Mouse (Mus musculus): ENCODE results near the gene Gm12394. TPM values are rescaled to one million over a fixed set of nuclear protein-coding genes. Genes with fewer than 3 reads are reported as not detected.
"Not testable (repeated sequence)": the region's sequence is repeated elsewhere in the genome, so short reads cannot be mapped to it uniquely, and the experiment has no call there.

Gene Gm12394
- total RNA-seq (2014; rRNA removed) (0.09 and 0.16 TPM in 2 replicates), polyA plus RNA-seq (2015; fragmentation: Nextera tagmentation; extraction: Ambion mirVana) (0.21 and 0.71 TPM in 2 replicates)

DNA sequence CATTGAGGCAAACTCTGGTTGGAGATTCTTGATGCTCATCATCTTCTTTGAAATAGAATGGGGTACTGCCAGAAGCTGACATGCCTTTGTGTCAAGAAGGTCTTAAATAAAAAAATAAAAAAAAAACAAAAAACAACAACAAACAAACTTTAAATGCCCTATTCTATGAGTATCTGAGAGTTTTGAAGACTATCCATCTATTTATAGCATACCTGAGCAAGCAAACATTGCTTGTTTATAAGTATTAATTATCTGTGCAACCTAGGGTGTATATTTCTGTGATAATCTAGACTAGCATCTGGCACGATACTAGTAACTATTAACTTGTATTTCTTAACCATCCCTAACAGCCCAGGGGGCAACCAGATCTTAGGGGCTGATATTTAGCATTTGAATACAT is at the start of gene Gm12394:
Gene Gm12394, minus strand, starts transcription at position 101 of the 400 bp plus-strand sequence.
- H3K4me3 ChIP-seq (ENCODE audit: low read depth, low read length); DNase-seq (ENCODE audit: low spot score); H3K4me1 ChIP-seq (ENCODE audit: insufficient read depth, low read length); H3K9me3 ChIP-seq (ENCODE audit: low read length); H3K4me2 ChIP-seq (ENCODE audit: low read depth, low read length, poor library complexity, severe bottlenecking); H3K36me3 ChIP-seq (ENCODE audit: insufficient read depth, low read length); H3K27ac ChIP-seq (ENCODE audit: low read depth, low read length); H3K27me3 ChIP-seq (ENCODE audit: insufficient read depth, low read length); H3K9ac ChIP-seq (replicated peaks; ENCODE audit: low read length, poor library complexity, severe bottlenecking); ATAC-seq (ENCODE audit: low FRiP score): not testable (repeated sequence)
- 86% methylated on average over 1 of the region's 1 CpGs for WGBS

DNA sequence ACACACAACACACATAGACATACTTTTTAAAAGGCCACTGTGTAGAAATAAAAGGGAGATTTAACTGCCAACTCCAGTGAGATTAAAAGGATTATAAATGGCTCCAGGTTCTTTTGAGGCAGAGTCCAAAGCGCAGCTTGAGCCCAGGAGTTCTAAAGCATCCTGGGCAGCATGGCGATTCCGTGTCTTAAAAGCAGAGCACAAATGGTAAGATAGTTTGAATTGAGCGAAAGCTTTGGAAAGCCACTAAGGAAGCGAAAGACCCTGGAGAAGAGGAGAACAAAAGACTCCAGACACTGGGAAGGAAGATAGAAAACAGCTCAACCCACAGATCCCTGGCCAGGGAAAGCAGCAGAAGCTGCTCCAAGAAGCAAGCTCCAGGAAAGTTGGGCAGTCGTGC is 48.4 kb upstream of the Gm12394 start:
- Histone ChIP-seq H3K36me3 (ENCODE audit: insufficient read depth, low read length) (no peaks in the 10 kb centered on the region), H3K9me3 (ENCODE audit: low read length) (no peaks in the 10 kb centered on the region), H3K27ac (ENCODE audit: low read depth, low read length) (no peak overlapping the region; the same call in 1 of the 2 replicates), H3K4me3 (ENCODE audit: low read depth, low read length) (no peak overlapping the region), H3K4me1 (ENCODE audit: insufficient read depth, low read length) (no peaks in the 10 kb centered on the region), H3K9ac (replicated peaks; ENCODE audit: low read length, poor library complexity, severe bottlenecking) (no peak overlapping the region), H3K27me3 (ENCODE audit: insufficient read depth, low read length) (no peaks in the 10 kb centered on the region), H3K4me2 (ENCODE audit: low read depth, low read length, poor library complexity, severe bottlenecking) (no peak overlapping the region)
- TF ChIP-seq CTCF (IDR thresholded peaks at IDR 0.05): no peak
- DNase-seq (ENCODE audit: low spot score) (no peak), ATAC-seq (ENCODE audit: low FRiP score) (no peak)
- WGBS: 26% methylated on average over 6 of the region's 6 CpGs

DNA sequence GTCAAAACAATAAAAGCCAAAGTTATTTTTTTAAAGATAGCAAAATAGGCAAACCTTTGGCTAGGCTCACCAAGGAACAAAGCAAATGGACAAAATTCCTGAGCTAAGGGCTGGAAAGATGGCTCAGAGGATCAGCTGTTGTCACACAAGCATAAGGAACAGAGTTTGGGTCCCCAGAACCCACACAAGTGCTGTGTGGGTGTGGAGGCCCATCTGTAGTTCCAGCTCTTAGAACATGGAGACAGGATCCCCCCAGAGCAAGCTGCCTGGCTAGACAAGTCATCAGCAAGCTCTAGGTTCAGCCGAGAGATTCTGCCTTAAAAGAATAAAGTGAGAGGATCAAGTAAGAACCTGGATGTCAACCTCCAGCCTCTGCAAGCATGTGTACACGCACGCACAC is 48.0 kb upstream of the Gm12394 start:
- no peak overlapping the region for H3K4me3 ChIP-seq (ENCODE audit: low read depth, low read length)
- no peak overlapping the region for H3K4me2 ChIP-seq (ENCODE audit: low read depth, low read length, poor library complexity, severe bottlenecking)
- no peak for TF ChIP-seq CTCF (IDR thresholded peaks at IDR 0.05)
- H3K4me1 ChIP-seq (ENCODE audit: insufficient read depth, low read length): no peaks in the 10 kb centered on the region
- H3K9me3 ChIP-seq (ENCODE audit: low read length): no peaks in the 10 kb centered on the region
- ATAC-seq (ENCODE audit: low FRiP score): no peak
- DNase-seq (ENCODE audit: low spot score): no peak
- no peaks in the 10 kb centered on the region for H3K36me3 ChIP-seq (ENCODE audit: insufficient read depth, low read length)
- H3K27me3 ChIP-seq (ENCODE audit: insufficient read depth, low read length): no peaks in the 10 kb centered on the region
- WGBS: 64% methylated on average over 3 of the region's 3 CpGs
- no peak overlapping the region for H3K9ac ChIP-seq (replicated peaks; ENCODE audit: low read length, poor library complexity, severe bottlenecking)
- H3K27ac ChIP-seq (ENCODE audit: low read depth, low read length): no peak overlapping the region

DNA sequence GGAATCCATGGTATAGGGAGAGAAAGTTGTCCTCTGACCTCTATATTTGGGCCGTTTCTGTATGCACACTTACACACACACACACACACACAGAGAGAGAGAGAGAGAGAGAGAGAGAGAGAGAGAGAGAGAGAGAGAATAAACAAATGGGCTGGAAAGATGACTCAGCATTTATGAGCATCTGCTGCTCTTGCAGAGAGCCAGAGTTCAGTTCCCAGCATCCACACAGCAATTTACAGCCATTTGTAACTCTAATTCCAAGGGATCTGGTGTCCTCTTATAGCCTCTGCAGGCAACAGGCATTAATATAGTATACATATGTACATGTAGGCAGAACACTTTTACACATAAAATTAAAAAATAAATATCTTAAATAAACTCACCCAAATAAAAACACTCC is 47.4 kb upstream of the Gm12394 start:
- Histone ChIP-seq H3K36me3 (ENCODE audit: insufficient read depth, low read length) (no peaks in the 10 kb centered on the region), H3K4me1 (ENCODE audit: insufficient read depth, low read length) (no peaks in the 10 kb centered on the region), H3K4me2 (ENCODE audit: low read depth, low read length, poor library complexity, severe bottlenecking) (no peak overlapping the region), H3K27ac (ENCODE audit: low read depth, low read length) (no peak overlapping the region), H3K9ac (replicated peaks; ENCODE audit: low read length, poor library complexity, severe bottlenecking) (no peak overlapping the region), H3K27me3 (ENCODE audit: insufficient read depth, low read length) (no peaks in the 10 kb centered on the region), H3K4me3 (ENCODE audit: low read depth, low read length) (no peak overlapping the region), H3K9me3 (ENCODE audit: low read length) (no peaks in the 10 kb centered on the region)
- no peak for TF ChIP-seq CTCF (IDR thresholded peaks at IDR 0.05)
- ATAC-seq (ENCODE audit: low FRiP score): no peak
- WGBS: 50% methylated on average over 1 of the region's 1 CpGs
- DNase-seq (ENCODE audit: low spot score): no peak

DNA sequence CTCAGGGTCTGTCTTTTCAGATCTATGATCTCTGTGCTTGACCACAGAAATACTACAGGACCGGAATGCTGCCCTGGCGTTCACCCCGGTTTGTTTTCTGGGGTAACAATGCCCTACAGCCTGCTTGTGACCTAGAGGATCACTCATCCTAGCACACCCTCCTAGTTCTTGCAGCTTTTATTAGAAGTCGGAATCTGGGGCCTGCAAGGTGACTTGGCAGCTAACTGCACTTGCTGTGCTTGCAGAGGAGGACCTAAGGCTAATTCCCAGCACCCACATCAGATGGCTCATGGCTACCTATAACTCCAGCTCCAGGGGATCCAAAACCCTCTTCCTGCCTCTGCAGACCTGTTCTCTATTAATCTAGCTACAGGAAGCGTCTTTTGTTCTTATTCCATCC is 46.2 kb upstream of the Gm12394 start:
- H3K4me2 ChIP-seq (ENCODE audit: low read depth, low read length, poor library complexity, severe bottlenecking): no peak overlapping the region
- no peak for ATAC-seq (ENCODE audit: low FRiP score)
- WGBS: 87% methylated on average over 5 of the region's 5 CpGs

DNA sequence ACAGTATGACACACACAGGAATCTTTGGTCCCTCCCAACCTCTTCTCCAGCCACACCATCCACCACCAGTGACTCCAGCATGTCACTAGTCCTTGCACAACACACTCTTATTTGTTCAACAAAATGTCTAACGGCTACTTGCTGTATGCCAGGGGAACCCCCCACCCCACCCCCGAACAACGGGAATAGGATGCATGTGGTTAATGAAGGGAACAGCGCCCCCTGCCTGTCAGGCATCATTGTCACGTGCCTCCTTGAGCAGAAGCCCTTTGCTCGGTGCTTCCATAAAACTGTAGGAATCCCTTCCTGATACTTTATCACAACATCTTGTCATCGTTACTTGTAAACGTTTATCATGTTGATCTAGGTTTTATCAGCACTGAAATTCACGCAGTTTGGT is 45.6 kb upstream of the Gm12394 start:
- no peak overlapping the region for H3K4me2 ChIP-seq (ENCODE audit: low read depth, low read length, poor library complexity, severe bottlenecking)
- no peaks in the 10 kb centered on the region for H3K9me3 ChIP-seq (ENCODE audit: low read length)
- no peaks in the 10 kb centered on the region for H3K27me3 ChIP-seq (ENCODE audit: insufficient read depth, low read length)
- H3K4me1 ChIP-seq (ENCODE audit: insufficient read depth, low read length): no peaks in the 10 kb centered on the region
- 70% methylated on average over 9 of the region's 9 CpGs for WGBS
- DNase-seq (ENCODE audit: low spot score) (no peak), ATAC-seq (ENCODE audit: low FRiP score) (no peak)
- peak; percentile 53 for TF ChIP-seq CTCF (IDR thresholded peaks at IDR 0.05)
- no peaks in the 10 kb centered on the region for H3K36me3 ChIP-seq (ENCODE audit: insufficient read depth, low read length)
- H3K27ac ChIP-seq (ENCODE audit: low read depth, low read length): no peak overlapping the region
- H3K9ac ChIP-seq (replicated peaks; ENCODE audit: low read length, poor library complexity, severe bottlenecking): no peak overlapping the region
- no peak overlapping the region for H3K4me3 ChIP-seq (ENCODE audit: low read depth, low read length)

More for the DNA sequence above, 46.2 kb upstream of the Gm12394 start:
- H3K9ac ChIP-seq (replicated peaks; ENCODE audit: low read length, poor library complexity, severe bottlenecking): no peak overlapping the region
- no peaks in the 10 kb centered on the region for H3K9me3 ChIP-seq (ENCODE audit: low read length)
- no peak overlapping the region for H3K27ac ChIP-seq (ENCODE audit: low read depth, low read length)
- no peak overlapping the region for H3K4me3 ChIP-seq (ENCODE audit: low read depth, low read length)
- no peaks in the 10 kb centered on the region for H3K4me1 ChIP-seq (ENCODE audit: insufficient read depth, low read length)
- no peak for TF ChIP-seq CTCF (IDR thresholded peaks at IDR 0.05)
- no peaks in the 10 kb centered on the region for H3K36me3 ChIP-seq (ENCODE audit: insufficient read depth, low read length)
- DNase-seq (ENCODE audit: low spot score): no peak
- H3K27me3 ChIP-seq (ENCODE audit: insufficient read depth, low read length): no peaks in the 10 kb centered on the region

All from midbrain, postnatal 0 days (tissue).